12 mouse cellular contexts compared by ENCODE assay signal in genomic region chr6:110137043-110137650, GRCm38 (mm10).
DNase-seq lines count a peak whose midpoint lies in the region; ATAC-seq and TF ChIP-seq lines count a peak whose summit lies in the region.
"Had no signal": no experiment of that assay in that cellular context is flagged by ENCODE, and none has a peak within 500 bp of the region (broad histone marks: within the 10 kb centered on the region; RNA-seq: fewer than 3 reads in every experiment).

No protein-coding gene starts in this region.

- H3K4me1 ChIP-seq in heart, embryonic 14.5 days (ENCODE audit: control insufficient read depth in 2 of 2, insufficient read depth in 2 of 2, low read length in 2 of 2): peaks cover 0 to 2% of the 10 kb centered on the region in 2 experiments; a peak in 1 of 4 replicates
- no peaks in the 10 kb centered on the region for H3K4me1 ChIP-seq in heart, adult 2 months (ENCODE audit: control insufficient read depth, insufficient read depth, low read length)

- H3K36me3 ChIP-seq in heart, embryonic 14.5 days (ENCODE audit: control insufficient read depth, insufficient read depth, low read length): no peaks in the 10 kb centered on the region
- no peaks in the 10 kb centered on the region for H3K36me3 ChIP-seq in heart, adult 2 months (ENCODE audit: control insufficient read depth, insufficient read depth, low read length)

- no peak overlapping the region for H3K4me3 ChIP-seq in heart, embryonic 14.5 days (ENCODE audit: control insufficient read depth in 1 of 2, insufficient read depth in 1 of 2, low read depth in 1 of 2, low read length in 2 of 2)
- H3K4me3 ChIP-seq in heart, adult 2 months: no peak overlapping the region

- no peak for TF ChIP-seq EP300 in heart, adult 2 months (IDR thresholded peaks at IDR 0.05; ENCODE audit: insufficient read depth, low read depth, low read length)

- 0 out of 2 replicates have a peak overlapping the region, but pooled peaks have one; percentile 3 for H3K4me2 ChIP-seq in heart, embryonic 14.5 days (ENCODE audit: low read length)

- peak; percentile 76 for ATAC-seq in heart, embryonic 14.5 days (ENCODE audit: insufficient number of reproducible peaks, insufficient read depth, low FRiP score, low read depth)

- H3K27me3 ChIP-seq in heart, embryonic 14.5 days (ENCODE audit: control insufficient read depth, insufficient read depth, low read length): no peaks in the 10 kb centered on the region
- no peaks in the 10 kb centered on the region for H3K27me3 ChIP-seq in heart, adult 2 months (ENCODE audit: control insufficient read depth, insufficient read depth, low read length)
- H3K27me3 ChIP-seq: CH12.LX had no signal

- TF ChIP-seq CTCF in heart, adult 2 months (IDR thresholded peaks at IDR 0.05): no peak

- no peak overlapping the region for H3K9ac ChIP-seq in heart, embryonic 14.5 days (ENCODE audit: low read length)
- H3K9ac ChIP-seq in heart, adult 2 months (ENCODE audit: low read depth, low read length): no peak overlapping the region

- H3K79me2 ChIP-seq in heart, adult 2 months (replicated peaks; ENCODE audit: control insufficient read depth, insufficient read depth, low read length): no peaks in the 10 kb centered on the region

- no peak for DNase-seq in heart, adult 2 months
- DNase-seq in embryo, embryonic 10.5 days (ENCODE audit: low spot score): peak; percentile 23
- peak; percentile 13 to 14 for DNase-seq in frontal cortex, postnatal 14 days (ENCODE audit: low spot score in 2 of 2)
- peak; percentile 50 to 61 for DNase-seq in left cerebral cortex, postnatal 36 days (ENCODE audit: low spot score in 2 of 2)
- no peak for DNase-seq in B cell, adult 2 months
- no peak for DNase-seq in liver
- DNase-seq in yolk sac, embryonic 10.5 days (ENCODE audit: low spot score): no peak
- DNase-seq: cerebellum, adult 11-12 months; gastrocnemius, postnatal 36 days had no signal

- no peak for TF ChIP-seq POLR2A in heart, adult 2 months (IDR thresholded peaks at IDR 0.05; ENCODE audit: insufficient read depth, low read depth, low read length)

- intact Hi-C loops in heart, adult 2 months (cut with DNase I): no loop called here
- intact Hi-C loops in left cerebral cortex, postnatal 36 days (cut with DNase I): loop anchor here (5.0 kb wide), 1 partner anchor 400 kb away; no protein-coding TSS in a partner anchor

- 18% methylated on average over 7 of the region's 7 CpGs for WGBS in heart, embryonic 14.5 days
- WGBS in heart, adult 2 months: 22% methylated on average over 7 of the region's 7 CpGs

- H3K9me3 ChIP-seq in heart, embryonic 14.5 days (ENCODE audit: control insufficient read depth, low read length): no peaks in the 10 kb centered on the region

- H3K27ac ChIP-seq in heart, embryonic 14.5 days (replicated peaks in 1 of 2; ENCODE audit: control insufficient read depth in 1 of 2, insufficient read depth in 1 of 2, low read depth in 2 of 2, low read length in 2 of 2): no peak overlapping the region
- H3K27ac ChIP-seq in heart, adult 2 months: no peak overlapping the region
- H3K27ac ChIP-seq: kidney, postnatal 0 days had no signal

Comparison
In these comparisons a context has a peak if more than half of its experiments do, and no peak if none do; other contexts are left out.
1. DNase-seq: peak in embryo, embryonic 10.5 days (single experiment), frontal cortex, postnatal 14 days (2 of 2) and left cerebral cortex, postnatal 36 days (2 of 2); none in heart, adult 2 months (0 of 2), B cell, adult 2 months (0 of 2), liver (single experiment) and yolk sac, embryonic 10.5 days (single experiment).